Mouse (Mus musculus) hindbrain, postnatal 0 days (tissue): Measurements from ENCODE around the gene Kalrn. TPM values are rescaled to one million over a fixed set of nuclear protein-coding genes. Genes with fewer than 3 reads are reported as not detected.

Experiments
- ATAC-seq: fragments of 200-750 bp; cut with Nextera tagmentation; 2 replicates; pipeline ENCODE4 v1.8.0; 2017; ENCODE audit warnings: mild to moderate bottlenecking, moderate TSS enrichment, moderate library complexity
- DNase-seq: peaks from one replicate; pipeline ENCODE4 v3.0.0-alpha.2; 2015; ENCODE audit warnings: low spot score
- H3K27ac ChIP-seq: fragments of 300-500 bp; sonication (generic); 2 replicates; pipeline ENCODE4 v1.5.1; 2014; ENCODE audit warnings: mild to moderate bottlenecking
- H3K27me3 ChIP-seq: fragments of 300-500 bp; sonication (generic); 2 replicates; pipeline ENCODE4 v1.6.1; 2014; ENCODE audit warnings: low read length, mixed read lengths; ENCODE audit not compliant: insufficient read depth
- H3K36me3 ChIP-seq: fragments of 300-500 bp; sonication (generic); 2 replicates; pipeline ENCODE4 v1.6.1; 2014; ENCODE audit warnings: low read length, mixed read lengths; ENCODE audit not compliant: insufficient read depth
- H3K4me1 ChIP-seq: fragments of 300-500 bp; sonication (generic); 2 replicates; pipeline ENCODE4 v1.6.1; 2014; ENCODE audit warnings: antibody characterized with exemption, low read length, mixed read lengths; ENCODE audit not compliant: insufficient read depth
- H3K4me2 ChIP-seq: fragments of 300-500 bp; sonication (generic); 2 replicates; pipeline ENCODE4 v1.6.1; 2014; ENCODE audit warnings: low read depth, mild to moderate bottlenecking, low read length, moderate library complexity, mixed read lengths
- H3K4me3 ChIP-seq: fragments of 300-500 bp; sonication (generic); 2 replicates; pipeline ENCODE4 v1.5.1; 2014; ENCODE audit warnings: low read length
- H3K9ac ChIP-seq: fragments of 300-500 bp; sonication (generic); replicated peaks from 2 replicates; pipeline ENCODE4 v1.6.1; 2014; ENCODE audit warnings: mild to moderate bottlenecking, low read length, moderate library complexity, mixed read lengths
- H3K9me3 ChIP-seq: fragments of 300-500 bp; sonication (generic); 2 replicates; pipeline ENCODE4 v1.6.1; 2016; ENCODE audit warnings: low read length, mixed read lengths
- CTCF ChIP-seq: IDR thresholded peaks from 2 replicates; pipeline ENCODE4 v1.5.1; 2016; ENCODE audit warnings: antibody characterized with exemption, control low read depth, low read depth
- WGBS: fragments of 180-500 bp; shearing (Covaris S2); extraction: QIAGEN DNeasy Blood & Tissue Kit; methylation state at CpG from one replicate; pipeline ENCODE4 v1.1.7; 2014; 5-methylcytosine and 5-hydroxymethylcytosine counted together
- polyA plus RNA-seq: library from polyadenylated mRNA; unstranded; fragments of >200 nt; fragmentation: Nextera tagmentation; extraction: Ambion mirVana; gene quantifications from 2 replicates; pipeline ENCODE4 v1.2.1, GENCODE M21; 2015
- total RNA-seq: library from RNA; depleted of rRNA; stranded (reverse); fragments of >200 nt; gene quantifications from 2 replicates; pipeline ENCODE4 v1.2.3, GENCODE M21; 2014; rRNA removed

Kalrn gene
- 104 and 107 TPM in 2 replicates for total RNA-seq
- polyA plus RNA-seq, result 17.0 and 17.7 TPM in 2 replicates

GRCm38 (mm10) chr16:34573151-34573802 is at the start of gene Kalrn:
TSS of gene Kalrn (minus strand) at chr16:34573532.
- Histone ChIP-seq H3K27ac (peak within 1 kb of the TSS; percentile 94), H3K27me3 (no peaks in the 10 kb centered on the region), H3K9me3 (no peaks in the 10 kb centered on the region), H3K9ac (peak within 1 kb of the TSS; percentile 87), H3K4me3 (peak within 1 kb of the TSS; percentile 84), H3K4me2 (peak within 1 kb of the TSS; percentile 92), H3K4me1 (peaks cover 18% of the 10 kb centered on the region), H3K36me3 (no peaks in the 10 kb centered on the region)
- peak; percentile 92 for DNase-seq
- peak; percentile 93 for ATAC-seq
- 1% methylated on average over 54 of the region's 84 CpGs for WGBS
- peak; percentile 65 for TF ChIP-seq CTCF

- no peak overlapping the region for H3K9ac ChIP-seq
- H3K27me3 ChIP-seq, result no peaks in the 10 kb centered on the region
- no peak overlapping the region for H3K4me3 ChIP-seq
- ATAC-seq (no peak), DNase-seq (no peak)
- TF ChIP-seq CTCF, result no peak
- no peak overlapping the region for H3K4me2 ChIP-seq
- no peaks in the 10 kb centered on the region for H3K4me1 ChIP-seq
- no peaks in the 10 kb centered on the region for H3K9me3 ChIP-seq
- 81% methylated on average over 2 of the region's 2 CpGs for WGBS
- no peak overlapping the region for H3K27ac ChIP-seq
- no peaks in the 10 kb centered on the region for H3K36me3 ChIP-seq
These were observed 40.7 kb upstream of the Kalrn start for GRCm38 (mm10) chr16:34614021-34614420.

GRCm38 (mm10) chr16:34610137-34610536 is 36.8 kb upstream of the Kalrn start:
- 79% methylated on average over 1 of the region's 1 CpGs for WGBS
- H3K9me3 ChIP-seq, result no peaks in the 10 kb centered on the region
- H3K4me1 ChIP-seq, result no peaks in the 10 kb centered on the region
- H3K27me3 ChIP-seq, result no peaks in the 10 kb centered on the region
- ATAC-seq, result no peak
- DNase-seq, result no peak
- no peak overlapping the region for H3K4me2 ChIP-seq
- no peak for TF ChIP-seq CTCF
- no peak overlapping the region for H3K9ac ChIP-seq
- H3K36me3 ChIP-seq, result no peaks in the 10 kb centered on the region
- no peak overlapping the region for H3K27ac ChIP-seq
- no peak overlapping the region for H3K4me3 ChIP-seq

- H3K4me1 ChIP-seq, result no peaks in the 10 kb centered on the region
- ATAC-seq, result no peak
- H3K9ac ChIP-seq, result no peak overlapping the region
- no peaks in the 10 kb centered on the region for H3K27me3 ChIP-seq
- H3K36me3 ChIP-seq, result no peaks in the 10 kb centered on the region
- H3K4me2 ChIP-seq, result no peak overlapping the region
- DNase-seq, result peak; percentile 67
- H3K4me3 ChIP-seq, result no peak overlapping the region
- H3K9me3 ChIP-seq, result no peaks in the 10 kb centered on the region
- 34% methylated on average over 3 of the region's 3 CpGs for WGBS
- peak; percentile 69 for TF ChIP-seq CTCF
- H3K27ac ChIP-seq, result no peak overlapping the region
These were observed 32.3 kb upstream of the Kalrn start for GRCm38 (mm10) chr16:34605679-34606078.

- H3K4me2 ChIP-seq, result no peak overlapping the region
- no peak overlapping the region for H3K9ac ChIP-seq
- H3K4me3 ChIP-seq, result no peak overlapping the region
- ATAC-seq, result no peak
- H3K4me1 ChIP-seq, result no peaks in the 10 kb centered on the region
- TF ChIP-seq CTCF, result no peak
- no peak overlapping the region for H3K27ac ChIP-seq
- no peaks in the 10 kb centered on the region for H3K27me3 ChIP-seq
- no peak for DNase-seq
- H3K36me3 ChIP-seq, result no peaks in the 10 kb centered on the region
- H3K9me3 ChIP-seq, result no peaks in the 10 kb centered on the region
- WGBS, result 47% methylated on average over 6 of the region's 6 CpGs
These were observed 30.5 kb upstream of the Kalrn start for GRCm38 (mm10) chr16:34603854-34604253.

- Histone ChIP-seq H3K4me1 (no peaks in the 10 kb centered on the region), H3K27me3 (no peaks in the 10 kb centered on the region), H3K9ac (no peak overlapping the region), H3K4me2 (no peak overlapping the region), H3K4me3 (no peak overlapping the region), H3K27ac (no peak overlapping the region), H3K36me3 (no peaks in the 10 kb centered on the region), H3K9me3 (no peaks in the 10 kb centered on the region)
- peak; percentile 37 for DNase-seq
- TF ChIP-seq CTCF, result no peak
- 65% methylated on average over 4 of the region's 4 CpGs for WGBS
- ATAC-seq, result no peak
These were observed 29.7 kb upstream of the Kalrn start for GRCm38 (mm10) chr16:34603076-34603475.

GRCm38 (mm10) chr16:34601954-34602353 is 28.6 kb upstream of the Kalrn start:
- no peaks in the 10 kb centered on the region for H3K36me3 ChIP-seq
- H3K4me2 ChIP-seq, result no peak overlapping the region
- DNase-seq (no peak), ATAC-seq (no peak)
- H3K4me3 ChIP-seq, result no peak overlapping the region
- 62% methylated on average over 4 of the region's 4 CpGs for WGBS
- no peak overlapping the region for H3K27ac ChIP-seq
- no peaks in the 10 kb centered on the region for H3K4me1 ChIP-seq
- no peak for TF ChIP-seq CTCF
- H3K27me3 ChIP-seq, result no peaks in the 10 kb centered on the region
- H3K9ac ChIP-seq, result no peak overlapping the region
- H3K9me3 ChIP-seq, result no peaks in the 10 kb centered on the region
